In genomic region chr4:141524658-141525057, GRCm38 (mm10) we compare ENCODE assay signal across 15 mouse cellular contexts. TPM values are rescaled to one million over a fixed set of nuclear protein-coding genes. Genes with fewer than 3 reads are reported as not detected.
DNase-seq lines count a peak whose midpoint lies in the region; ATAC-seq and TF ChIP-seq lines count a peak whose summit lies in the region.
"Had no signal": no experiment of that assay in that cellular context is flagged by ENCODE, and none has a peak within 500 bp of the region (broad histone marks: within the 10 kb centered on the region; RNA-seq: fewer than 3 reads in every experiment).

No protein-coding gene starts in this region.

- H3K4me3 ChIP-seq in heart, embryonic 12.5 days = no peak overlapping the region
- no peak overlapping the region for H3K4me3 ChIP-seq in testis, adult 2 months (ENCODE audit: control insufficient read depth, low read depth, low read length)
- H3K4me3 ChIP-seq in liver, embryonic 11.5 days (ENCODE audit: low read depth, low read length) = no peak overlapping the region
- H3K4me3 ChIP-seq in stomach, postnatal 0 days (ENCODE audit: low read depth, low read length) = no peak overlapping the region
- H3K4me3 ChIP-seq in intestine, embryonic 16.5 days (ENCODE audit: low read length) = no peak overlapping the region
- H3K4me3 ChIP-seq in forebrain, embryonic 15.5 days = no peak overlapping the region
- H3K4me3 ChIP-seq: embryonic facial prominence, embryonic 12.5 days; midbrain, embryonic 15.5 days had no signal

- no peak for DNase-seq in heart, adult 18-20 months
- no peak for DNase-seq in testis, postnatal 10 days (ENCODE audit: low spot score)
- no peak for DNase-seq in liver, embryonic 11.5 days (ENCODE audit: low spot score)
- DNase-seq in stomach, postnatal 0 days (ENCODE audit: low spot score) = no peak
- DNase-seq: cerebellum, adult 9-11 months; gastrocnemius, postnatal 25 days; kidney, adult 2 months had no signal

- TF ChIP-seq EP300 in stomach, postnatal 0 days (optimal IDR thresholded peaks at IDR 0.05) = no peak

- H3K9ac ChIP-seq in heart, embryonic 12.5 days = no peak overlapping the region; the same call in 1 of the 2 replicates
- no peak overlapping the region for H3K9ac ChIP-seq in liver, embryonic 11.5 days (ENCODE audit: low read depth, low read length)
- no peak overlapping the region for H3K9ac ChIP-seq in stomach, postnatal 0 days (ENCODE audit: low read length)
- H3K9ac ChIP-seq in intestine, embryonic 16.5 days (ENCODE audit: low read depth, low read length) = no peak overlapping the region
- no peak overlapping the region for H3K9ac ChIP-seq in forebrain, embryonic 15.5 days (replicated peaks)
- H3K9ac ChIP-seq: embryonic facial prominence, embryonic 12.5 days; hindbrain, embryonic 14.5 days; midbrain, embryonic 15.5 days had no signal

- TF ChIP-seq CTCF in testis, adult 2 months (IDR thresholded peaks at IDR 0.05; ENCODE audit: control insufficient read depth, insufficient read depth, insufficient replicate concordance, low read depth, low read length) = no peak
- TF ChIP-seq CTCF in stomach, postnatal 0 days (IDR thresholded peaks at IDR 0.05; ENCODE audit: low read depth) = no peak

- 12% methylated on average over 6 of the region's 6 CpGs for WGBS in heart, embryonic 12.5 days
- WGBS in liver, embryonic 11.5 days = 31% methylated on average over 6 of the region's 6 CpGs
- 28% methylated on average over 6 of the region's 6 CpGs for WGBS in stomach, postnatal 0 days
- WGBS in intestine, embryonic 16.5 days = 35% methylated on average over 6 of the region's 6 CpGs
- 81% methylated on average over 6 of the region's 6 CpGs for WGBS in forebrain, embryonic 15.5 days

- H3K27ac ChIP-seq in heart, embryonic 12.5 days (ENCODE audit: poor library complexity, severe bottlenecking) = peak overlapping the region; percentile 66
- H3K27ac ChIP-seq in testis, adult 2 months (ENCODE audit: control insufficient read depth, insufficient read depth, low read depth, low read length) = peak overlapping the region; percentile 11; the same call in 1 of the 2 replicates
- peak overlapping the region; percentile 57; the same call in 1 of the 2 replicates for H3K27ac ChIP-seq in liver, embryonic 11.5 days (ENCODE audit: low read depth, low read length)
- H3K27ac ChIP-seq in stomach, postnatal 0 days (replicated peaks) = no peak overlapping the region
- H3K27ac ChIP-seq in intestine, embryonic 16.5 days (ENCODE audit: low read length) = no peak overlapping the region
- no peak overlapping the region for H3K27ac ChIP-seq in forebrain, embryonic 15.5 days (replicated peaks)
- H3K27ac ChIP-seq: embryonic facial prominence, embryonic 12.5 days; hindbrain, embryonic 14.5 days; midbrain, embryonic 15.5 days had no signal

- peaks cover 57% of the 10 kb centered on the region for H3K4me1 ChIP-seq in heart, embryonic 12.5 days (replicated peaks)
- peaks cover 19% of the 10 kb centered on the region for H3K4me1 ChIP-seq in testis, adult 2 months (ENCODE audit: control insufficient read depth, insufficient read depth, low read length)
- H3K4me1 ChIP-seq in liver, embryonic 11.5 days (replicated peaks; ENCODE audit: control insufficient read depth, insufficient read depth, low read length) = peaks cover 40% of the 10 kb centered on the region
- H3K4me1 ChIP-seq in stomach, postnatal 0 days (replicated peaks; ENCODE audit: control insufficient read depth, insufficient read depth) = no peaks in the 10 kb centered on the region
- peaks cover 3% of the 10 kb centered on the region; the same call in 1 of the 2 replicates for H3K4me1 ChIP-seq in intestine, embryonic 16.5 days (ENCODE audit: control insufficient read depth, insufficient read depth, low read length)
- H3K4me1 ChIP-seq in forebrain, embryonic 15.5 days = peaks cover 4% of the 10 kb centered on the region; the same call in 1 of the 2 replicates

- no peaks in the 10 kb centered on the region for H3K27me3 ChIP-seq in heart, embryonic 12.5 days (replicated peaks)
- H3K27me3 ChIP-seq in testis, adult 2 months (ENCODE audit: control insufficient read depth, insufficient read depth, low read length) = no peaks in the 10 kb centered on the region
- no peaks in the 10 kb centered on the region for H3K27me3 ChIP-seq in liver, embryonic 11.5 days (replicated peaks; ENCODE audit: control insufficient read depth, insufficient read depth, low read length)
- H3K27me3 ChIP-seq in stomach, postnatal 0 days (ENCODE audit: control insufficient read depth, insufficient read depth, low read length) = no peaks in the 10 kb centered on the region
- no peaks in the 10 kb centered on the region for H3K27me3 ChIP-seq in intestine, embryonic 16.5 days (replicated peaks; ENCODE audit: control insufficient read depth, insufficient read depth, low read length)
- H3K27me3 ChIP-seq in forebrain, embryonic 15.5 days = no peaks in the 10 kb centered on the region
- H3K27me3 ChIP-seq: embryonic facial prominence, embryonic 12.5 days; midbrain, embryonic 15.5 days had no signal

- no peak for ATAC-seq in heart, embryonic 12.5 days (ENCODE audit: insufficient number of reproducible peaks, low FRiP score)
- peak; percentile 80 for ATAC-seq in liver, embryonic 11.5 days (replicated peaks; ENCODE audit: low FRiP score)
- peak; percentile 48; the same call in 1 of the 2 replicates for ATAC-seq in stomach, postnatal 0 days (ENCODE audit: low FRiP score, low TSS enrichment)
- ATAC-seq in intestine, embryonic 16.5 days = no peak
- ATAC-seq in forebrain, embryonic 15.5 days (replicated peaks) = no peak
- ATAC-seq: forebrain, embryonic 14.5 days; midbrain, embryonic 15.5 days had no signal

- H3K9me3 ChIP-seq in heart, embryonic 12.5 days (replicated peaks) = no peaks in the 10 kb centered on the region
- H3K9me3 ChIP-seq in liver, embryonic 11.5 days (ENCODE audit: control insufficient read depth, low read length) = no peaks in the 10 kb centered on the region
- no peaks in the 10 kb centered on the region for H3K9me3 ChIP-seq in stomach, postnatal 0 days (ENCODE audit: control insufficient read depth, low read length)
- H3K9me3 ChIP-seq in intestine, embryonic 16.5 days (ENCODE audit: control insufficient read depth, low read length) = no peaks in the 10 kb centered on the region
- no peaks in the 10 kb centered on the region; the same call in 1 of the 2 replicates for H3K9me3 ChIP-seq in forebrain, embryonic 15.5 days
- H3K9me3 ChIP-seq: midbrain, embryonic 15.5 days had no signal

- H3K4me2 ChIP-seq in heart, embryonic 12.5 days = peak overlapping the region; percentile 21
- H3K4me2 ChIP-seq in liver, embryonic 11.5 days = peak overlapping the region; percentile 36; the same call in 1 of the 2 replicates
- H3K4me2 ChIP-seq in stomach, postnatal 0 days (replicated peaks; ENCODE audit: low read depth) = no peak overlapping the region
- H3K4me2 ChIP-seq in intestine, embryonic 16.5 days (ENCODE audit: low read depth, low read length) = no peak overlapping the region
- H3K4me2 ChIP-seq in forebrain, embryonic 15.5 days (replicated peaks) = no peak overlapping the region
- H3K4me2 ChIP-seq: embryonic facial prominence, embryonic 12.5 days; hindbrain, embryonic 14.5 days; midbrain, embryonic 15.5 days had no signal

- TF ChIP-seq POLR2A in testis, adult 2 months (IDR thresholded peaks at IDR 0.05; ENCODE audit: control insufficient read depth, low read depth, low read length) = no peak

- H3K36me3 ChIP-seq in heart, embryonic 12.5 days = peaks cover 26% of the 10 kb centered on the region
- peaks cover 4% of the 10 kb centered on the region for H3K36me3 ChIP-seq in testis, adult 2 months (ENCODE audit: control insufficient read depth, insufficient read depth, low read length)
- H3K36me3 ChIP-seq in liver, embryonic 11.5 days (ENCODE audit: control insufficient read depth, insufficient read depth, low read length) = peaks cover 17% of the 10 kb centered on the region
- H3K36me3 ChIP-seq in stomach, postnatal 0 days (ENCODE audit: control insufficient read depth, insufficient read depth, low read length) = peaks cover 14% of the 10 kb centered on the region
- peaks cover 15% of the 10 kb centered on the region for H3K36me3 ChIP-seq in intestine, embryonic 16.5 days (ENCODE audit: control insufficient read depth, insufficient read depth, low read length)
- H3K36me3 ChIP-seq in forebrain, embryonic 15.5 days = peaks cover 24% of the 10 kb centered on the region

RNA-seq across cellular contexts. Expression of gene Spen, which starts 13.7 kb away (rescaled TPM):
- polyA plus RNA-seq in heart, embryonic 12.5 days (2016; fragmentation: Nextera tagmentation; extraction: Ambion mirVana) = 9.0 and 9.1 TPM in 2 replicates
- 10 to 100 TPM; 27.0 to 28.6 TPM for total RNA-seq in heart, adult 18-20 months (2021)
- polyA plus RNA-seq in testis, adult 2 months (2012; rRNA removed) = 16.9 and 20.1 TPM in 2 replicates
- polyA plus RNA-seq in liver, embryonic 11.5 days (2014; fragmentation: Nextera tagmentation; extraction: Ambion mirVana) = 9.1 and 10.4 TPM in 2 replicates
- polyA plus RNA-seq in stomach, postnatal 0 days (2015; fragmentation: Nextera tagmentation; extraction: Ambion mirVana) = 2.9 and 3.2 TPM in 2 replicates
- polyA plus RNA-seq in intestine, embryonic 16.5 days (2015; fragmentation: Nextera tagmentation; extraction: Ambion mirVana) = 6.2 and 6.3 TPM in 2 replicates
- 18.5 and 18.9 TPM in 2 replicates for polyA plus RNA-seq in forebrain, embryonic 15.5 days (2015; fragmentation: Nextera tagmentation; extraction: Ambion mirVana)

Comparison
In these comparisons a context has a peak if more than half of its experiments do, and no peak if none do; other contexts are left out.
1. ATAC-seq: peak in liver, embryonic 11.5 days (single experiment) and stomach, postnatal 0 days (single experiment); none in heart, embryonic 12.5 days (single experiment), intestine, embryonic 16.5 days (single experiment) and forebrain, embryonic 15.5 days (single experiment).
2. H3K27ac ChIP-seq: peak in heart, embryonic 12.5 days (single experiment), testis, adult 2 months (single experiment) and liver, embryonic 11.5 days (single experiment); none in stomach, postnatal 0 days (single experiment), intestine, embryonic 16.5 days (single experiment) and forebrain, embryonic 15.5 days (single experiment).
3. H3K4me2 ChIP-seq: peak in heart, embryonic 12.5 days (single experiment) and liver, embryonic 11.5 days (single experiment); none in stomach, postnatal 0 days (single experiment), intestine, embryonic 16.5 days (single experiment) and forebrain, embryonic 15.5 days (single experiment).